ENCODE assay signal across 8 mouse cellular contexts in genomic region chr2:4917326-4918021, GRCm38 (mm10). TPM values are rescaled to one million over a fixed set of nuclear protein-coding genes. Genes with fewer than 3 reads are reported as not detected.
DNase-seq lines count a peak whose midpoint lies in the region; ATAC-seq and TF ChIP-seq lines count a peak whose summit lies in the region.

No protein-coding gene starts in this region.

- peak overlapping the region; percentile 21; the same call in 1 of the 2 replicates for H3K27ac ChIP-seq in CH12.LX (ENCODE audit: insufficient read depth, low read depth)
- H3K27ac ChIP-seq in heart, embryonic 15.5 days, result peak overlapping the region; percentile 84
- peak overlapping the region; percentile 65 for H3K27ac ChIP-seq in liver, embryonic 16.5 days (ENCODE audit: low read length)
- H3K27ac ChIP-seq in neural tube, embryonic 11.5 days (ENCODE audit: low read depth, low read length), result no peak overlapping the region
- no peak overlapping the region for H3K27ac ChIP-seq in stomach, postnatal 0 days (replicated peaks)

- H3K4me1 ChIP-seq in CH12.LX (ENCODE audit: control insufficient read depth in 1 of 2, insufficient read depth in 2 of 2), result peaks cover 3 to 24% of the 10 kb centered on the region in 2 experiments
- H3K4me1 ChIP-seq in erythroblast, embryonic 14.5 days (ENCODE audit: control insufficient read depth), result peaks cover 28% of the 10 kb centered on the region
- peaks cover 11% of the 10 kb centered on the region for H3K4me1 ChIP-seq in heart, embryonic 15.5 days (replicated peaks)
- H3K4me1 ChIP-seq in liver, embryonic 16.5 days (ENCODE audit: control insufficient read depth, low read depth, low read length), result peaks cover 19% of the 10 kb centered on the region
- H3K4me1 ChIP-seq in neural tube, embryonic 11.5 days (ENCODE audit: control insufficient read depth, insufficient read depth, low read length), result no peaks in the 10 kb centered on the region; the same call in 1 of the 2 replicates
- no peaks in the 10 kb centered on the region for H3K4me1 ChIP-seq in stomach, postnatal 0 days (replicated peaks; ENCODE audit: control insufficient read depth, insufficient read depth)

- in situ Hi-C loops in CH12.LX (cut with MboI; ENCODE audit: low pct_ligation_motif_present, low pct_unique_long_range_greater_than_20kb, low sequenced_read_pairs), result loop anchor here (5.0 to 25.0 kb wide), 3 partner anchors 80 to 920 kb away; partner anchors contain the start of genes Cdc123 and Nudt5

- no peaks in the 10 kb centered on the region for H3K79me2 ChIP-seq in CH12.LX (replicated peaks; ENCODE audit: control insufficient read depth, extremely low read depth, insufficient read depth, poor library complexity, severe bottlenecking)

- peak; percentile 45; the same call in 1 of the 2 replicates for TF ChIP-seq POLR2A in CH12.LX (IDR thresholded peaks at IDR 0.05; ENCODE audit: low read depth, low read length)
- no peak for TF ChIP-seq POLR2A in brain, embryonic 14.5 days (IDR thresholded peaks at IDR 0.05; ENCODE audit: borderline replicate concordance, extremely low read depth, insufficient read depth, insufficient read length, poor library complexity, severe bottlenecking)

- dilution Hi-C loops in CH12.LX (cut with MboI; ENCODE audit: extremely low pct_ligation_motif_present, extremely low pct_unique_long_range_greater_than_20kb, low sequenced_read_pairs), result no loop called here

- H3K4me2 ChIP-seq in CH12.LX (ENCODE audit: insufficient read depth, low read depth, poor library complexity, severe bottlenecking), result peak overlapping the region; percentile 83
- H3K4me2 ChIP-seq in heart, embryonic 15.5 days, result peak overlapping the region; percentile 56
- H3K4me2 ChIP-seq in liver, embryonic 16.5 days (ENCODE audit: low read depth, low read length), result peak overlapping the region; percentile 35
- H3K4me2 ChIP-seq in neural tube, embryonic 11.5 days (ENCODE audit: low read depth), result no peak overlapping the region
- H3K4me2 ChIP-seq in stomach, postnatal 0 days (replicated peaks; ENCODE audit: low read depth), result peak overlapping the region; percentile 30

- TF ChIP-seq RAD21 in CH12.LX (IDR thresholded peaks at IDR 0.05; ENCODE audit: low read depth, low read length), result peak; percentile 91

- WGBS in heart, embryonic 15.5 days, result 17% methylated on average over 8 of the region's 8 CpGs
- WGBS in liver, embryonic 16.5 days (ENCODE audit: insufficient replicate concordance), result 6% methylated on average over 8 of the region's 8 CpGs
- 22% methylated on average over 8 of the region's 8 CpGs for WGBS in neural tube, embryonic 11.5 days
- 16% methylated on average over 8 of the region's 8 CpGs for WGBS in stomach, postnatal 0 days

- no peaks in the 10 kb centered on the region for H3K36me3 ChIP-seq in CH12.LX (replicated peaks in 1 of 2; ENCODE audit: control insufficient read depth in 1 of 2, insufficient read depth in 1 of 2, low read length in 1 of 2)
- no peaks in the 10 kb centered on the region for H3K36me3 ChIP-seq in erythroblast, embryonic 14.5 days (ENCODE audit: control insufficient read depth)
- H3K36me3 ChIP-seq in heart, embryonic 15.5 days, result no peaks in the 10 kb centered on the region
- no peaks in the 10 kb centered on the region for H3K36me3 ChIP-seq in liver, embryonic 16.5 days (ENCODE audit: control insufficient read depth, insufficient read depth)
- no peaks in the 10 kb centered on the region for H3K36me3 ChIP-seq in neural tube, embryonic 11.5 days (ENCODE audit: control insufficient read depth, insufficient read depth, low read length)
- no peaks in the 10 kb centered on the region for H3K36me3 ChIP-seq in stomach, postnatal 0 days (ENCODE audit: control insufficient read depth, insufficient read depth, low read length)

- ATAC-seq in heart, embryonic 15.5 days (replicated peaks; ENCODE audit: insufficient number of reproducible peaks, insufficient read depth, low FRiP score, low read depth), result no peak
- ATAC-seq in liver, embryonic 16.5 days (ENCODE audit: low read depth), result peak; percentile 34
- ATAC-seq in neural tube, embryonic 11.5 days (ENCODE audit: insufficient read depth, low FRiP score, low TSS enrichment), result no peak
- peak; percentile 47; the same call in 1 of the 2 replicates for ATAC-seq in stomach, postnatal 0 days (ENCODE audit: low FRiP score, low TSS enrichment)

- no peaks in the 10 kb centered on the region for H3K27me3 ChIP-seq in CH12.LX (replicated peaks)
- H3K27me3 ChIP-seq in erythroblast, embryonic 14.5 days (ENCODE audit: control insufficient read depth), result no peaks in the 10 kb centered on the region
- H3K27me3 ChIP-seq in heart, embryonic 15.5 days, result no peaks in the 10 kb centered on the region
- no peaks in the 10 kb centered on the region for H3K27me3 ChIP-seq in liver, embryonic 16.5 days (ENCODE audit: control insufficient read depth, insufficient read depth, low read depth, low read length)
- no peaks in the 10 kb centered on the region for H3K27me3 ChIP-seq in neural tube, embryonic 11.5 days (ENCODE audit: control insufficient read depth, insufficient read depth, low read length)
- no peaks in the 10 kb centered on the region for H3K27me3 ChIP-seq in stomach, postnatal 0 days (ENCODE audit: control insufficient read depth, insufficient read depth, low read length)

- peaks cover 6% of the 10 kb centered on the region for H3K9me3 ChIP-seq in CH12.LX (replicated peaks; ENCODE audit: low read length)
- H3K9me3 ChIP-seq in erythroblast, embryonic 14.5 days (ENCODE audit: control insufficient read depth, low read length), result no peaks in the 10 kb centered on the region
- no peaks in the 10 kb centered on the region for H3K9me3 ChIP-seq in heart, embryonic 15.5 days (replicated peaks)
- H3K9me3 ChIP-seq in liver, embryonic 16.5 days (replicated peaks; ENCODE audit: control insufficient read depth, low read length), result no peaks in the 10 kb centered on the region
- no peaks in the 10 kb centered on the region for H3K9me3 ChIP-seq in neural tube, embryonic 11.5 days (ENCODE audit: control insufficient read depth, low read length)
- H3K9me3 ChIP-seq in stomach, postnatal 0 days (ENCODE audit: control insufficient read depth, low read length), result no peaks in the 10 kb centered on the region

- peak overlapping the region; percentile 6 to 40 (median 29) for H3K4me3 ChIP-seq in CH12.LX (replicated peaks in 1 of 3; ENCODE audit: low read depth in 2 of 3, low read length in 2 of 3, poor library complexity in 1 of 3)
- H3K4me3 ChIP-seq in erythroblast, embryonic 14.5 days (replicated peaks), result peak overlapping the region; percentile 2
- peak overlapping the region; percentile 29 for H3K4me3 ChIP-seq in heart, embryonic 15.5 days
- H3K4me3 ChIP-seq in liver, embryonic 16.5 days (ENCODE audit: low read depth, low read length), result peak overlapping the region; percentile 21
- H3K4me3 ChIP-seq in neural tube, embryonic 11.5 days (ENCODE audit: low read depth, low read length), result no peak overlapping the region
- peak overlapping the region; percentile 14; the same call in 1 of the 2 replicates for H3K4me3 ChIP-seq in stomach, postnatal 0 days (ENCODE audit: low read depth, low read length)

- 0 out of 2 replicates have a peak, but pooled peaks have one; percentile 34 for TF ChIP-seq EP300 in CH12.LX (IDR thresholded peaks at IDR 0.05; ENCODE audit: low read length)
- TF ChIP-seq EP300 in stomach, postnatal 0 days (optimal IDR thresholded peaks at IDR 0.05), result no peak

- TF ChIP-seq CTCF in CH12.LX (conservative IDR thresholded peaks at IDR 0.05 in 1 of 2, IDR thresholded peaks at IDR 0.05 in 1 of 2; ENCODE audit: low read depth in 2 of 2, low read length in 2 of 2), result peak; percentile 68 to 92
- peak; percentile 78 for TF ChIP-seq CTCF in brain, embryonic 14.5 days (IDR thresholded peaks at IDR 0.05; ENCODE audit: borderline replicate concordance, extremely low read depth, insufficient read depth, insufficient read length)
- TF ChIP-seq CTCF in stomach, postnatal 0 days (IDR thresholded peaks at IDR 0.05; ENCODE audit: low read depth), result peak; percentile 91

- peak; percentile 76 for DNase-seq in CH12.LX (ENCODE audit: extremely low read depth)
- peak; percentile 71 for DNase-seq in brain, embryonic 14.5 days (ENCODE audit: low read depth)
- DNase-seq in kidney, postnatal 10 days, result peak; percentile 70
- DNase-seq in neural tube, embryonic 11.5 days (ENCODE audit: low spot score), result peak; percentile 65
- peak; percentile 70 for DNase-seq in stomach, postnatal 0 days (ENCODE audit: low spot score)

- peak overlapping the region; percentile 41 for H3K9ac ChIP-seq in CH12.LX (ENCODE audit: insufficient read depth, low read depth)
- H3K9ac ChIP-seq in heart, embryonic 15.5 days, result no peak overlapping the region
- 0 out of 2 replicates have a peak overlapping the region, but pooled peaks have one; percentile 27 for H3K9ac ChIP-seq in liver, embryonic 16.5 days (ENCODE audit: low read depth, low read length)
- no peak overlapping the region for H3K9ac ChIP-seq in neural tube, embryonic 11.5 days (ENCODE audit: low read length)
- H3K9ac ChIP-seq in stomach, postnatal 0 days (ENCODE audit: low read length), result 0 out of 2 replicates have a peak overlapping the region, but pooled peaks have one; percentile 2

RNA-seq across cellular contexts. Expression of gene Phyh, which starts 1.3 kb away (rescaled TPM):
- total RNA-seq in CH12.LX (2012; rRNA removed) (11.0 and 12.5 TPM in 2 replicates), CH12.LX (2014; rRNA removed) (24.2 and 24.4 TPM in 2 replicates)
- polyA plus RNA-seq in CH12.LX (2012; ENCODE audit: insufficient read length, low read depth), result 17.2 and 18.5 TPM in 2 replicates
- polyA plus RNA-seq in brain, embryonic 14.5 days (2012; rRNA removed), result 25.3 and 33.9 TPM in 2 replicates
- polyA plus RNA-seq in erythroblast, embryonic 14.5 days (2012), result 0.03 and 0.13 TPM in 2 replicates
- 170 and 225 TPM in 2 replicates for polyA plus RNA-seq in heart, embryonic 15.5 days (2015; fragmentation: Nextera tagmentation; extraction: Ambion mirVana)
- 126 and 134 TPM in 2 replicates for polyA plus RNA-seq in liver, embryonic 16.5 days (2015; fragmentation: Nextera tagmentation; extraction: Ambion mirVana)
- polyA plus RNA-seq in neural tube, embryonic 11.5 days (2014; fragmentation: Nextera tagmentation; extraction: Ambion mirVana), result 39.5 and 41.7 TPM in 2 replicates
- polyA plus RNA-seq in stomach, postnatal 0 days (2015; fragmentation: Nextera tagmentation; extraction: Ambion mirVana), result 180 and 185 TPM in 2 replicates

RNA-seq across cellular contexts. Expression of gene Sephs1, which starts 36.1 kb away (rescaled TPM):
- total RNA-seq in CH12.LX (2012; rRNA removed) (39.5 and 55.4 TPM in 2 replicates), CH12.LX (2014; rRNA removed) (85.8 and 86.3 TPM in 2 replicates)
- 53.8 and 62.0 TPM in 2 replicates for polyA plus RNA-seq in CH12.LX (2012; ENCODE audit: insufficient read length, low read depth)
- polyA plus RNA-seq in brain, embryonic 14.5 days (2012; rRNA removed), result 73.8 and 77.2 TPM in 2 replicates
- 0.55 and 0.81 TPM in 2 replicates for polyA plus RNA-seq in erythroblast, embryonic 14.5 days (2012)
- 33.7 and 42.3 TPM in 2 replicates for polyA plus RNA-seq in heart, embryonic 15.5 days (2015; fragmentation: Nextera tagmentation; extraction: Ambion mirVana)
- polyA plus RNA-seq in liver, embryonic 16.5 days (2015; fragmentation: Nextera tagmentation; extraction: Ambion mirVana), result 22.7 and 24.5 TPM in 2 replicates
- 123 and 126 TPM in 2 replicates for polyA plus RNA-seq in neural tube, embryonic 11.5 days (2014; fragmentation: Nextera tagmentation; extraction: Ambion mirVana)
- polyA plus RNA-seq in stomach, postnatal 0 days (2015; fragmentation: Nextera tagmentation; extraction: Ambion mirVana), result 23.5 and 25.7 TPM in 2 replicates

RNA-seq across cellular contexts. Expression of gene Ucma, which starts 58.4 kb away (rescaled TPM):
- not detected in 2 replicates for total RNA-seq in CH12.LX (2012; rRNA removed)
- not detected in 2 replicates for total RNA-seq in CH12.LX (2014; rRNA removed)
- polyA plus RNA-seq in CH12.LX (2012; ENCODE audit: insufficient read length, low read depth), result not detected in 2 replicates
- polyA plus RNA-seq in brain, embryonic 14.5 days (2012; rRNA removed), result 0.59 and 0.71 TPM in 2 replicates
- not detected in 2 replicates for polyA plus RNA-seq in erythroblast, embryonic 14.5 days (2012)
- polyA plus RNA-seq in heart, embryonic 15.5 days (2015; fragmentation: Nextera tagmentation; extraction: Ambion mirVana), result 0.15 TPM in 1 of 2 replicates, not detected in the other
- polyA plus RNA-seq in liver, embryonic 16.5 days (2015; fragmentation: Nextera tagmentation; extraction: Ambion mirVana), result not detected in 2 replicates
- polyA plus RNA-seq in neural tube, embryonic 11.5 days (2014; fragmentation: Nextera tagmentation; extraction: Ambion mirVana), result 0.34 and 0.42 TPM in 2 replicates
- polyA plus RNA-seq in stomach, postnatal 0 days (2015; fragmentation: Nextera tagmentation; extraction: Ambion mirVana), result not detected in 2 replicates

Comparison
In these comparisons a context has a peak if more than half of its experiments do, and no peak if none do; other contexts are left out.
1. H3K27ac ChIP-seq: peak in CH12.LX (single experiment), heart, embryonic 15.5 days (single experiment) and liver, embryonic 16.5 days (single experiment); none in neural tube, embryonic 11.5 days (single experiment) and stomach, postnatal 0 days (single experiment).
2. H3K9ac ChIP-seq: peak in CH12.LX (single experiment), liver, embryonic 16.5 days (single experiment) and stomach, postnatal 0 days (single experiment); none in heart, embryonic 15.5 days (single experiment) and neural tube, embryonic 11.5 days (single experiment).
3. ATAC-seq: peak in liver, embryonic 16.5 days (single experiment) and stomach, postnatal 0 days (single experiment); none in heart, embryonic 15.5 days (single experiment) and neural tube, embryonic 11.5 days (single experiment).
4. RNA of gene Phyh, which starts 1.3 kb away (polyA plus RNA-seq): 170 to 225 TPM in heart, embryonic 15.5 days, 180 to 185 TPM in stomach, postnatal 0 days, 126 to 134 TPM in liver, embryonic 16.5 days, 39.5 to 41.7 TPM in neural tube, embryonic 11.5 days, 25.3 to 33.9 TPM in brain, embryonic 14.5 days and 17.2 to 18.5 TPM in CH12.LX; 0.03 to 0.13 TPM in erythroblast, embryonic 14.5 days; every median in the first group is over 10 times any median in the second.
5. RNA of gene Sephs1, which starts 36.1 kb away (polyA plus RNA-seq): 123 to 126 TPM in neural tube, embryonic 11.5 days, 73.8 to 77.2 TPM in brain, embryonic 14.5 days, 53.8 to 62.0 TPM in CH12.LX, 33.7 to 42.3 TPM in heart, embryonic 15.5 days, 23.5 to 25.7 TPM in stomach, postnatal 0 days and 22.7 to 24.5 TPM in liver, embryonic 16.5 days; 0.55 to 0.81 TPM in erythroblast, embryonic 14.5 days; every median in the first group is over 10 times any median in the second.
6. Peak in every context shown above with its lines, with median percentiles within 50 percentile points of each other: DNase-seq and CTCF ChIP-seq.